Mouse (Mus musculus): ENCODE data around the gene Btnl1. TPM values are rescaled to one million over a fixed set of nuclear protein-coding genes. Genes with fewer than 3 reads are reported as not detected.

Btnl1 gene
- polyA plus RNA-seq, 1 experiment from 2014 or later = not detected

- ATAC-seq (replicated peaks) = no peak
Measured at GRCm38 (mm10) chr17:34363676-34364310, 13.1 kb upstream of the Btnl1 start.

GRCm38 (mm10) chr17:34365031-34365430 lies 11.9 kb upstream of the Btnl1 start:
- Histone ChIP-seq H3K27ac (no peak overlapping the region), H3K9ac (no peak overlapping the region), H3K36me3 (replicated peaks) (no peaks in the 10 kb centered on the region), H3K9me3 (no peaks in the 10 kb centered on the region), H3K4me1 (no peaks in the 10 kb centered on the region), H3K27me3 (replicated peaks) (no peaks in the 10 kb centered on the region), H3K4me2 (no peak overlapping the region), H3K4me3 (no peak overlapping the region)
- WGBS = 69% methylated on average over 10 of the region's 10 CpGs
- no peak for ATAC-seq (replicated peaks)

More at GRCm38 (mm10) chr17:34363676-34364310, 13.1 kb upstream of the Btnl1 start:
- Histone ChIP-seq H3K36me3 (replicated peaks) (no peaks in the 10 kb centered on the region), H3K4me2 (no peak overlapping the region), H3K4me1 (no peaks in the 10 kb centered on the region), H3K27ac (no peak overlapping the region), H3K4me3 (no peak overlapping the region), H3K9me3 (no peaks in the 10 kb centered on the region), H3K27me3 (replicated peaks) (no peaks in the 10 kb centered on the region), H3K9ac (no peak overlapping the region)
- 77% methylated on average over 3 of the region's 3 CpGs for WGBS

GRCm38 (mm10) chr17:34370563-34370962 lies 6.4 kb upstream of the Btnl1 start:
- H3K9ac ChIP-seq = no peak overlapping the region
- ATAC-seq (replicated peaks) = no peak
- WGBS = 81% methylated on average over 4 of the region's 4 CpGs
- H3K27me3 ChIP-seq (replicated peaks) = no peaks in the 10 kb centered on the region
- no peaks in the 10 kb centered on the region for H3K9me3 ChIP-seq
- H3K27ac ChIP-seq = no peak overlapping the region
- H3K4me2 ChIP-seq = no peak overlapping the region
- H3K36me3 ChIP-seq (replicated peaks) = no peaks in the 10 kb centered on the region
- no peaks in the 10 kb centered on the region for H3K4me1 ChIP-seq
- no peak overlapping the region for H3K4me3 ChIP-seq

GRCm38 (mm10) chr17:34373055-34373709 lies 3.8 kb upstream of the Btnl1 start:
- H3K4me1 ChIP-seq = no peaks in the 10 kb centered on the region
- WGBS = 86% methylated on average over 6 of the region's 6 CpGs
- no peak for ATAC-seq (replicated peaks)

GRCm38 (mm10) chr17:34377450-34378209 lies 698 bp downstream of the Btnl1 start:
- no peak overlapping the region for H3K4me2 ChIP-seq
- no peaks in the 10 kb centered on the region for H3K9me3 ChIP-seq
- no peaks in the 10 kb centered on the region for H3K36me3 ChIP-seq (replicated peaks)
- H3K4me3 ChIP-seq = no peak overlapping the region
- WGBS = 70% methylated on average over 6 of the region's 6 CpGs
- no peak for ATAC-seq (replicated peaks)
- H3K27me3 ChIP-seq (replicated peaks) = no peaks in the 10 kb centered on the region
- no peaks in the 10 kb centered on the region for H3K4me1 ChIP-seq
- no peak overlapping the region for H3K9ac ChIP-seq
- H3K27ac ChIP-seq = no peak overlapping the region

More at GRCm38 (mm10) chr17:34373055-34373709, 3.8 kb upstream of the Btnl1 start:
- H3K36me3 ChIP-seq (replicated peaks) = no peaks in the 10 kb centered on the region
- H3K9ac ChIP-seq = no peak overlapping the region
- H3K27me3 ChIP-seq (replicated peaks) = no peaks in the 10 kb centered on the region
- H3K9me3 ChIP-seq = no peaks in the 10 kb centered on the region
- H3K4me3 ChIP-seq = no peak overlapping the region
- H3K27ac ChIP-seq = no peak overlapping the region
- no peak overlapping the region for H3K4me2 ChIP-seq

- 70% methylated on average over 2 of the region's 2 CpGs for WGBS
- no peak for ATAC-seq (replicated peaks)
Measured at GRCm38 (mm10) chr17:34378716-34379115, 1.8 kb downstream of the Btnl1 start.

GRCm38 (mm10) chr17:34379451-34379850 lies 2.5 kb downstream of the Btnl1 start:
- Histone ChIP-seq H3K27me3 (replicated peaks) (no peaks in the 10 kb centered on the region), H3K4me1 (no peaks in the 10 kb centered on the region), H3K36me3 (replicated peaks) (no peaks in the 10 kb centered on the region), H3K27ac (no peak overlapping the region), H3K4me2 (no peak overlapping the region), H3K9me3 (no peaks in the 10 kb centered on the region), H3K4me3 (no peak overlapping the region), H3K9ac (no peak overlapping the region)
- 75% methylated on average over 7 of the region's 7 CpGs for WGBS
- ATAC-seq (replicated peaks) = no peak

More at GRCm38 (mm10) chr17:34378716-34379115, 1.8 kb downstream of the Btnl1 start:
- no peaks in the 10 kb centered on the region for H3K9me3 ChIP-seq
- no peaks in the 10 kb centered on the region for H3K27me3 ChIP-seq (replicated peaks)
- H3K4me2 ChIP-seq = no peak overlapping the region
- H3K36me3 ChIP-seq (replicated peaks) = no peaks in the 10 kb centered on the region
- no peak overlapping the region for H3K9ac ChIP-seq
- no peak overlapping the region for H3K4me3 ChIP-seq
- H3K27ac ChIP-seq = no peak overlapping the region
- no peaks in the 10 kb centered on the region for H3K4me1 ChIP-seq

GRCm38 (mm10) chr17:34381876-34382275 lies 4.9 kb downstream of the Btnl1 start:
- 74% methylated on average over 11 of the region's 11 CpGs for WGBS

GRCm38 (mm10) chr17:34383212-34383611 lies 6.3 kb downstream of the Btnl1 start:
- ATAC-seq (replicated peaks) = no peak
- Histone ChIP-seq H3K27me3 (replicated peaks) (no peaks in the 10 kb centered on the region), H3K9me3 (no peaks in the 10 kb centered on the region), H3K4me1 (no peaks in the 10 kb centered on the region), H3K36me3 (replicated peaks) (no peaks in the 10 kb centered on the region), H3K27ac (no peak overlapping the region), H3K4me2 (no peak overlapping the region), H3K4me3 (no peak overlapping the region), H3K9ac (no peak overlapping the region)
- WGBS = 80% methylated on average over 7 of the region's 7 CpGs

More at GRCm38 (mm10) chr17:34381876-34382275, 4.9 kb downstream of the Btnl1 start:
- Histone ChIP-seq H3K4me2 (no peak overlapping the region), H3K27ac (no peak overlapping the region), H3K36me3 (replicated peaks) (no peaks in the 10 kb centered on the region), H3K9me3 (no peaks in the 10 kb centered on the region), H3K27me3 (replicated peaks) (no peaks in the 10 kb centered on the region), H3K9ac (no peak overlapping the region), H3K4me3 (no peak overlapping the region), H3K4me1 (no peaks in the 10 kb centered on the region)
- ATAC-seq (replicated peaks) = no peak

GRCm38 (mm10) chr17:34384699-34385098 lies 7.8 kb downstream of the Btnl1 start:
- Histone ChIP-seq H3K9ac (no peak overlapping the region), H3K27me3 (replicated peaks) (no peaks in the 10 kb centered on the region), H3K4me2 (no peak overlapping the region), H3K9me3 (no peaks in the 10 kb centered on the region), H3K4me3 (no peak overlapping the region), H3K27ac (no peak overlapping the region), H3K36me3 (replicated peaks) (no peaks in the 10 kb centered on the region), H3K4me1 (no peaks in the 10 kb centered on the region)
- ATAC-seq (replicated peaks) = no peak
- 79% methylated on average over 3 of the region's 3 CpGs for WGBS

GRCm38 (mm10) chr17:34386656-34387055 lies 9.7 kb downstream of the Btnl1 start:
- ATAC-seq (replicated peaks) = no peak
- Histone ChIP-seq H3K9me3 (no peaks in the 10 kb centered on the region), H3K36me3 (replicated peaks) (no peaks in the 10 kb centered on the region), H3K4me2 (no peak overlapping the region), H3K9ac (no peak overlapping the region), H3K4me3 (no peak overlapping the region), H3K4me1 (no peaks in the 10 kb centered on the region), H3K27ac (no peak overlapping the region), H3K27me3 (replicated peaks) (no peaks in the 10 kb centered on the region)
- WGBS = 79% methylated on average over 2 of the region's 2 CpGs

- no peak for ATAC-seq (replicated peaks)
- Histone ChIP-seq H3K36me3 (replicated peaks) (no peaks in the 10 kb centered on the region), H3K4me1 (0 out of 2 replicates have a peak, but pooled peaks cover 4% of the 10 kb centered on the region), H3K4me2 (no peak overlapping the region), H3K27ac (no peak overlapping the region), H3K9me3 (no peaks in the 10 kb centered on the region), H3K27me3 (replicated peaks) (no peaks in the 10 kb centered on the region), H3K4me3 (no peak overlapping the region), H3K9ac (no peak overlapping the region)
- WGBS = 37% methylated on average over 4 of the region's 4 CpGs
Measured at GRCm38 (mm10) chr17:34388513-34388912, 11.6 kb downstream of the Btnl1 start.
